Mouse (Mus musculus) erythroblast, embryonic 14.5 days (primary cell): ENCODE measurements around the gene Gabpb2. TPM values are rescaled to one million over a fixed set of nuclear protein-coding genes. Genes with fewer than 3 reads are reported as not detected.

Experiments used
- H3K27me3 ChIP-seq: 2 replicates; pipeline ENCODE4 v1.6.1; 2012; ENCODE audit warnings: inconsistent platforms; ENCODE audit not compliant: control insufficient read depth
- H3K36me3 ChIP-seq: 2 replicates; pipeline ENCODE4 v1.6.1; 2012; ENCODE audit warnings: mild to moderate bottlenecking, inconsistent platforms; ENCODE audit not compliant: control insufficient read depth
- H3K4me1 ChIP-seq: 2 replicates; pipeline ENCODE4 v1.6.1; 2012; ENCODE audit warnings: inconsistent platforms; ENCODE audit not compliant: control insufficient read depth
- H3K4me3 ChIP-seq: replicated peaks from 2 replicates; pipeline ENCODE3; 2012; ENCODE audit warnings: moderate library complexity, mild to moderate bottlenecking, inconsistent platforms
- H3K9me3 ChIP-seq: 2 replicates; pipeline ENCODE4 v1.6.1; 2012; ENCODE audit warnings: low read length, inconsistent platforms, mixed read lengths; ENCODE audit not compliant: control insufficient read depth
- GATA1 ChIP-seq: IDR thresholded peaks from 2 replicates; pipeline ENCODE4 v1.6.1; 2012; ENCODE audit warnings: low read length, inconsistent platforms, mixed read lengths
- TAL1 ChIP-seq: IDR thresholded peaks from 3 replicates; pipeline ENCODE4 v1.6.1; 2012; ENCODE audit warnings: low read length, inconsistent platforms, mixed read lengths
- polyA plus RNA-seq: library from polyadenylated mRNA; stranded (reverse); fragments of >175 nt; gene quantifications from 2 replicates; pipeline ENCODE4 v1.2.3, GENCODE M21; 2012

The Gabpb2 gene
- polyA plus RNA-seq, 1 experiment = 0.30 TPM

DNA sequence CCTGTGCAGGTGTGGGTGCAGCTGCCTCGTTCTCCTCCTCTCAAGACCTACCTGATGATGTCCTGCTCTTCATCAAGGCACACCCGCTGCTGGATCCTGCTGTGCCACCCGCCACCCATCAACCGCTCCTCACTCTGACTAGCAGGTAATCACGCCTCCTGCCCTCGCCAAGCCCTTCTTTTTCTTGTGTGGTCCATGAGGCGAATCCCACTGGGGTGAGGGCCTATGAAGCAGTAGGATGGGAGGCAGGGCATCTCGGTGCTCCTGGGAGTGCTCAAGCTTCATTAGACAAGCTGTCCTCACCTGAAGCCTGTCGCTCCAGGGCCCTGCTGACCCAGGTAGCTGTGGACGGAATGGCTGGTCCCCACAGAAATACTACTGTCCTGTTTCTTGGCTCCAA lies 47.7 kb downstream of the Gabpb2 start:
- Histone ChIP-seq H3K36me3 (no peaks in the 10 kb centered on the region), H3K27me3 (peaks cover 77% of the 10 kb centered on the region), H3K4me1 (peaks cover 11% of the 10 kb centered on the region), H3K4me3 (no peak overlapping the region), H3K9me3 (peaks cover 14% of the 10 kb centered on the region; the same call in 1 of the 2 replicates)
- TF ChIP-seq GATA1 (no peak), TAL1 (no peak)

DNA sequence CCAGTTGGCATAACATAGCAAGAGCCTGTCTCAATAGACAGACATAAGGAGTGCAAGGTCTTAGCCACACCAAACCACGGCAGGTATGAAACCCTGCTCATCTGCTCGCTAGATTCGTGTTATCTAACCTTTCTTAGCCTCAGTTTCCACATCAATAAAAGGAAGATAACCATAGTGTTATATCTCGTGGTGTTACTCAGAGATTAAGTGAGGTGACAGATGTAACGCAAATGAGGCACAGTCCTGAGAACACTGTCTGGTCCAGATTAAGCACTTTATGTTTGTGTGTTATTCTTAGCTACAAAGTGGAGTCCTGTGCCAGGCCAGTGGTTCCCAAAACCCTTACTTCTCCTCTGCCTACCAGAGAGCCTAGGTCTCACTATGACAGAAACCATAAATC lies 52.9 kb downstream of the Gabpb2 start:
- peaks cover 3% of the 10 kb centered on the region; the same call in 1 of the 2 replicates for H3K9me3 ChIP-seq
- no peaks in the 10 kb centered on the region for H3K36me3 ChIP-seq
- peaks cover 76% of the 10 kb centered on the region for H3K27me3 ChIP-seq
- H3K4me1 ChIP-seq = peaks cover 21% of the 10 kb centered on the region
- TF ChIP-seq GATA1 (no peak), TAL1 (no peak)
- H3K4me3 ChIP-seq = no peak overlapping the region

DNA sequence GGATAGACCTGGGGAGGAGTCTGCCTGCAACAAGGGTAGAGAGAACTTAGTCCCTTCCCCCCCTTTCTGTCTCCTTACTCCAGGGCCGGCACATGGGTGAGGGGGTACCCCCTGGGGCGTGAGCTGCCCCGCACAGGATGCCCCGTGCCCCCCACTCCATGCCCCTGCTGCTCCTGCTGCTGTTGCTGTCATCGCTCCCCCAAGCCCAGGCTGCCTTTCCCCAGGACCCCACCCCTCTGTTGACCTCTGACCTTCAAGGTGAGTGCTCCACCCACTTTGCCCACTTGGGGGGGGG lies 53.5 kb downstream of the Gabpb2 start:
- Histone ChIP-seq H3K27me3 (peaks cover 78% of the 10 kb centered on the region), H3K9me3 (peaks cover 3% of the 10 kb centered on the region; the same call in 1 of the 2 replicates), H3K36me3 (no peaks in the 10 kb centered on the region), H3K4me3 (no peak overlapping the region), H3K4me1 (peaks cover 27% of the 10 kb centered on the region)
- TF ChIP-seq TAL1 (no peak), GATA1 (no peak)

DNA sequence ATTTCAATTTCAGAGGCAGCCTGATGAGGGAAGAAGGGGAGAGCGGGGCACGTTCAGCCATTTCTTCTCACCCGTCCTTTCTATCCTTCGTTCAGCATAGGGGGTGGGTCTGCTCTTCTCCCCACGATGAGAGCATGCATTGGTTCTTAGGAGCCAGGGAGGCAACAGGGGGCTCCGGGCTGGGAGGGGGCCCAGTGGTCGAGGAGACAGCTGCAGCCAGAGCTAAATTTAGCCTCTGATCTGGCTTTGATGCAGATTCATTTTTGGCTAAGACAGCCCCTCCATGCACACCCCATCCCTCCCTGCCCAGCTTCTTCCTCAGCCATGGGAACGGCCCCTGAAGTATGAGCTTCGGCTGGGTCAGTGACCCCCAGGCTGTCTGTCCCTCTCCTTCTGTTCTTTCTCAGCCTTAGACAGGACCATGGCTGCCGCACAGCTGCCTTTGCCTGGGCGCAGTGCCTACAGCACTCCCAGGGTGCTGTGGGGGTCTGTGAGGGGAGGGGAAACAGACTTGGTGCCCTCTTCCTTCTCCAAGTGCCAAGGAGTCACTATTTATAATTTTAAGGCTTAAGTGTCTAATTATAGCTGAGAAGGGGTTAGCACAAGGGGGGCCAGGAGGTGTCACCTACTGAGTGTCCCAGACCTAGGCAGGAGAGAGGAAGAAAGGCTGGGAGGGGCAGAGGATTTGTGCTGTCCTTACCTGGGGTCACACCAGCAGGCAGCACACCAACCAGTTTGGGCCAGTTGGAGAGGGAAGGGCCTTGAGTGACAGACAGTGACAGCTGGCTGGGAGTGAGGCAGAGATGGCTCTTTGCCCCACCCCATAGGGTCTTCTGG lies 54.1 kb downstream of the Gabpb2 start:
- peaks cover 81% of the 10 kb centered on the region for H3K27me3 ChIP-seq

DNA sequence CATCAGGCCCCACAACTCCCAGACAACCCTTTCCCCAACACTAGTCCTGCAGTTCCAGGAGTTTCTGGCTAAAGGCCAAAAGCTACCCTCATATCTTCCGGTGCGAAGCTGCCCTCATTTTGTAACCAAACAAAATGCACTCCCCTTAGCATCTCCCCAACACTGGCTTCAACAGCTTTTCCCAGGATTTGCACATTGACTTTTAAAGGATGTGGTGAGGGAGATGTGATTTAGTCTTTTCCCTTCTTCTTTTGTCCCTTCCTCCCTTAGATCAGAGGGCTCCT lies 55.4 kb downstream of the Gabpb2 start:
- peaks cover 3% of the 10 kb centered on the region; the same call in 1 of the 2 replicates for H3K9me3 ChIP-seq
- H3K4me3 ChIP-seq = no peak overlapping the region
- H3K4me1 ChIP-seq = peaks cover 28% of the 10 kb centered on the region
- no peaks in the 10 kb centered on the region for H3K36me3 ChIP-seq
- TF ChIP-seq TAL1 (no peak), GATA1 (no peak)
- peaks cover 69% of the 10 kb centered on the region for H3K27me3 ChIP-seq

More for the DNA sequence above, 54.1 kb downstream of the Gabpb2 start:
- Histone ChIP-seq H3K4me1 (peaks cover 28% of the 10 kb centered on the region), H3K36me3 (no peaks in the 10 kb centered on the region), H3K4me3 (no peak overlapping the region), H3K9me3 (peaks cover 3% of the 10 kb centered on the region; the same call in 1 of the 2 replicates)
- no peak for TF ChIP-seq TAL1
- TF ChIP-seq GATA1 = no peak

DNA sequence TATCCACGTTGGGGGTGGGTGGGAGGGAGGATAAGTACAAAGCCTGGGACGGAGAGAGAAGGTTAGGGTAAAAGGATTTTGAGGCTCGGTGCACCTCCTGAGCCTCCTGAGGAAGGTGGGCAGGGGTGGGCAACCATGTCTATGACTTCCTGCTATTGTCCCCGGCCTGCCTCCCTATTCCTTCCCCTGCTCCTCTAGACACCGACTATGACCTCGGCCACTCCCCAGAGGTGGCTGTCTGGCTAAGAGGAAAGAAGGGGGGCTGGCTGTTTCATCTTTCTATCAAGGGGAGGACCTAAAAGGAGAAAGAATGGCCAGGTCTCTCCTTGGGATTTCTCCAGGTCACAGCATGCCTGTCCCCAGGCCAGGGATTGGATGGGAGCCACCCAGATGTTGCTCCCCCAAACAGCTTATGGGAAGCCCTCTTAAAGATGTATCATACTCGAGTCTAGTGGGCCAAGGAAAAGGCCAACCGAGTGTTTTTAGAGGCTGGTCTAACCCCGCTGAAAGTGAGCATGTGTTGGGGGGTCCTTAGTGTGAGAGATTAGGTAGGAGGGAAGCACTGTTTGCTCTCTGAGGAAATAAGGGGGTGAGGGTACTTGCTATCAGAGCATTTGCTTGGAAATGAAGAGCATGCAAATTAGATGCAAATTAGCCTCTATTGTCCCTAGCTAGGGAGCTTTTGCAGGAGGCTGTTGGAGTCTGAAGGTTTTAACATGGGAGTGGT lies 55.9 kb downstream of the Gabpb2 start:
- H3K9me3 ChIP-seq = peaks cover 3% of the 10 kb centered on the region; the same call in 1 of the 2 replicates
- peaks cover 28% of the 10 kb centered on the region for H3K4me1 ChIP-seq
- TF ChIP-seq TAL1 = no peak
- no peak for TF ChIP-seq GATA1
- no peaks in the 10 kb centered on the region for H3K36me3 ChIP-seq
- no peak overlapping the region for H3K4me3 ChIP-seq
- H3K27me3 ChIP-seq = peaks cover 68% of the 10 kb centered on the region

DNA sequence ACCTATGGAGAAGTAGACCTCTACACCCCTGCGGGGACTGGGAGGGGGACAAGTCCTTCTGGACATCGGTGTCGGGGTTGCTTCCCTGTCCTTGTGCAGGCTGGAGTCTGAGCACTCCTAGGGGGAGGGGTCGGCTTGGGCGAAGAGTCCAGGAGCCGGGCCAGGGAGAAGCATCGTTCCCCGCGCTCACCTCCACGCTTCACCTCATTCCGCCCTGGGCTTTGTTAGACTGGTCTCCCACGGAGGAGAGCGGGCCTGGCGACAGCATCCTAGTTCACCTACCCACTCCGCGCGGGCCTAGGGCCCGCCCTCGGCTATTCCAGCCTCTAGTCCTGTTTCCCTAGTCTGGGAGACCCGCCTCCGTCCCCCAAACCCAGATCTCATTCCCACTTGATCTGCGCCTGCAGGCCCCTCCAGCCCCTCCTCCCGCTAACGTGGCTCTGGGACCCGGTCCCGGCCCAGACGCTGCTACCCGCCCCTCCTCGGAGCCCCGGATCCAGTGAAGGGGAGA lies 56.6 kb downstream of the Gabpb2 start:
- TF ChIP-seq GATA1 (no peak), TAL1 (no peak)
- peaks cover 67% of the 10 kb centered on the region for H3K27me3 ChIP-seq
- H3K4me3 ChIP-seq = peak overlapping the region; percentile 72
- H3K36me3 ChIP-seq = no peaks in the 10 kb centered on the region
- H3K4me1 ChIP-seq = peaks cover 28% of the 10 kb centered on the region
- peaks cover 3% of the 10 kb centered on the region; the same call in 1 of the 2 replicates for H3K9me3 ChIP-seq

DNA sequence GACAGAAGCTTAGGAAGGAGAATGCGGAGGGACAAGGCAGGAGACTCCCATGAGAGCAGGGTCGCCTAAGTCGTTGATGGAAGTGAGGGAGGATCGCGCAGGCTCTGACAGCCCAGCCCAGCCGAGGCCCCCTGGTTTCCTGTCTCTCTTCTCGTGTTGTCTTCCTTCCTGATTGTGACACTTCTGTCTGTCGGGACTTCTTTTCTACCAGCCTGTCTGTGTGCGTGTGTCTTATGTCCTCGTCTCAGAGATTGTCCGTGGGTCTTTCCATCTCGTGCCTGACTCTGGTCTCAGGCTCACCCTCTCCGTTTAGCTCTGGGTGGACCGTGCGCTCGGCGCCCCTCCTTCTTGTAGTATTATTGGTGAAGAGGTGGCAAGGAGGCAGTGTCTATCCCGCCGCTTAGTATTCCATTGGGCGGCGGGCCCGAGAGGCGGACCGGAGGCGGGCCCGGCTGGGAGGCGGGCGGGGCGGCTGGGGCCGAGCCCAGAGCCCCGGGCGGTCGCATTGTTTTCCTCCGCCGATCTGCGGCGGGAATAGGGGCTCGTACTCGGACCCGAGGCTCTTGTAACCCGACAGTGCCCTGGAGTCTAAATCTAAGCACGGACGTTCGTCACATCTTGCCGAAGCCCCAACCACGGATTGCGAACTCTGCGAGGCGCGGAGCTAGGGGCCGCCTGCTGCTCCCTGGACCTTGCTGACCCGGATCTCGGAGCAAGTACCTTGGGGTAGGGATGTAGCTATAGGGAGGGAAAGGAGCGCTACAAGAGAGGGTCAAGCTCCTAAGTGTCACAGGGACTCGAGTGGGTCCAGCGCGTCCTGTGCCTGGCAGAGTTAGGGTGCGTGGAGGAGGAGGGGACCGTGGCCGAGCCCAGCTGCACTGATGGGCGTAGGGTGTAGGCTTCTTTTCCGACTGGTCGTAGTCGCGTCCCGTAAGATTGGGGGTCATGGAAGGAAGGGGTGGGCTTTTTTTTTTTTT lies 57.4 kb downstream of the Gabpb2 start, which contains the start of gene Sema6c:
Sema6c (plus strand) TSS at position 471 of the 977 bp plus-strand sequence.
- TF ChIP-seq GATA1 (no peak), TAL1 (no peak)
- H3K4me3 ChIP-seq = peak within 1 kb of the TSS; percentile 72
- H3K9me3 ChIP-seq = peaks cover 3% of the 10 kb centered on the region; the same call in 1 of the 2 replicates
- peaks cover 28% of the 10 kb centered on the region for H3K4me1 ChIP-seq
- no peaks in the 10 kb centered on the region for H3K36me3 ChIP-seq
- peaks cover 67% of the 10 kb centered on the region for H3K27me3 ChIP-seq
